Mouse (Mus musculus): ENCODE data around the gene Vmn2r35.
"Not testable (repeated sequence)": the region's sequence is repeated elsewhere in the genome, so short reads cannot be mapped to it uniquely, and the experiment has no call there.

Gene Vmn2r35

DNA sequence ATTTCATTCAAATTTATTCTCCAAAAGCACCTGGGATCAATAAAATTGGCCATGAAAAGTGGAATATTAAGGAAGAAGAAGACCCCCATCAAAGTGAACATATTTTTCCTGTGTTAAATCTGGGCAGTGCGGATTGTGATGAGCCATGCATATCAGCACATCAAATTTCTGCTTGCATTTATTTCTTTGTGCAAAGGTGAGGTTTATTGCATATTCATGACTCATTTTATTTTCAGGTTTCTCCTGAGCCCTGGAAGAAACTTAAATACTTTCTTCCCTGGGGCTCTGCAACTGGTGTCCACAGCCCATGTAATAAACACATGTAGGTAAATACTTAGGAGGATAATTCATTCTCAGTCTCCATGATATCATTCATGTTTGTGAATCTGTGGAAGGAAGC, at the start of gene Vmn2r35:
TSS of gene Vmn2r35 (minus strand) at position 101 of the 400 bp plus-strand sequence.
- not testable (repeated sequence) for DNase-seq

DNA sequence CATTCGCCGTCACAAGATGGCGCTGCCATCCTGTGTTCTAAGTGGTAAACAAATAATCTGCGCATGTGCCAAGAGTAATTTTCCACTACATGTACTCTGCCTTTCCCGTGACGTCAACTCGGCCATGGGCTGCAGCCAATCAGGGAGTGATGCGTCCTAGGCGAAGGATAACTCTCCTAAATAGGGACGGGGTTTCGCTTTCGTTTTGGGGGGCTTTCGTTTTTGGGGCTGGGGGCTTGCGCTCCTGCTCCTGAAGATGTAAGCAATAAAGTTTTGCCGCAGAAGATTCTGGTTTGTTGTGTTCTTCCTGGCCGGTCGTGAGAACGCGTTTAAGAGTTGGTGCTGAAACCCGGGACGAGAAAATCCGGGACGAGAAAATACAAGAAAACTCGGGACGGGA, 25.5 kb downstream of the Vmn2r35 start:
- not testable (repeated sequence) for DNase-seq

Data from cerebellum, adult 9-11 months (tissue).